Mouse (Mus musculus): Measurements from ENCODE around the gene Pgd.
"Not testable (repeated sequence)": the region's sequence is repeated elsewhere in the genome, so short reads cannot be mapped to it uniquely, and the experiment has no call there.

- TF ChIP-seq CTCF (IDR thresholded peaks at IDR 0.05; ENCODE audit: control insufficient read depth, insufficient read depth, insufficient read length); MYOG (IDR thresholded peaks at IDR 0.05; ENCODE audit: control insufficient read depth, extremely low read depth, insufficient read length); USF1 (IDR thresholded peaks at IDR 0.05; ENCODE audit: low read depth); FOSL1 (IDR thresholded peaks at IDR 0.05; ENCODE audit: insufficient read depth, low read length, poor library complexity, severe bottlenecking); MYOD1 (IDR thresholded peaks at IDR 0.05; ENCODE audit: control insufficient read depth, insufficient read length, low read depth); MAX (IDR thresholded peaks at IDR 0.05); CEBPB (IDR thresholded peaks at IDR 0.05; ENCODE audit: low read depth): not testable (repeated sequence)
Measured at GRCm38 (mm10) chr4:149214468-149214867, 47.9 kb upstream of the Pgd start.

All from C2C12 (cell line).